Mouse (Mus musculus): ENCODE results near the gene Pkdrej.

- TF ChIP-seq GATA1 (IDR thresholded peaks at IDR 0.05; ENCODE audit: low read length) = no peak
- no peak for TF ChIP-seq TAL1 (IDR thresholded peaks at IDR 0.05; ENCODE audit: low read length)
Observed at GRCm38 (mm10) chr15:85798676-85799075, 22.9 kb downstream of the Pkdrej start.

Data from erythroblast, embryonic 14.5 days (primary cell).